Mouse (Mus musculus) megakaryocyte, embryonic 14.5 days (primary cell): ENCODE measurements around the gene C130050O18Rik.

Experiments
- FLI1 ChIP-seq: IDR thresholded peaks from 2 replicates; pipeline ENCODE4 v1.6.1; 2012; ENCODE audit warnings: low read length, inconsistent platforms, mixed read lengths
- GATA1 ChIP-seq: IDR thresholded peaks from 3 replicates; pipeline ENCODE4 v1.6.1; 2012; ENCODE audit warnings: mixed read lengths, low read length, inconsistent platforms, borderline replicate concordance

- no peak for TF ChIP-seq GATA1
- no peak for TF ChIP-seq FLI1
Observed at GRCm38 (mm10) chr5:139441726-139442018, 36.6 kb downstream of the C130050O18Rik start.
